Mouse (Mus musculus) thymus, postnatal 14 days (tissue): ENCODE results near the gene Mfn2.
"Not testable (repeated sequence)": the region's sequence is repeated elsewhere in the genome, so short reads cannot be mapped to it uniquely, and the experiment has no call there.

Experiments used
- DNase-seq: peaks from one replicate; pipeline ENCODE4 v3.0.0; 2021

Gene Mfn2

GRCm38 (mm10) chr4:147866793-147867192 lies 37.7 kb downstream of the Mfn2 start:
- not testable (repeated sequence) for DNase-seq

- DNase-seq: no peak
Measured at GRCm38 (mm10) chr4:147866056-147866455, 38.4 kb downstream of the Mfn2 start.

- DNase-seq: no peak
Measured at GRCm38 (mm10) chr4:147865651-147866050, 38.9 kb downstream of the Mfn2 start.

DNA sequence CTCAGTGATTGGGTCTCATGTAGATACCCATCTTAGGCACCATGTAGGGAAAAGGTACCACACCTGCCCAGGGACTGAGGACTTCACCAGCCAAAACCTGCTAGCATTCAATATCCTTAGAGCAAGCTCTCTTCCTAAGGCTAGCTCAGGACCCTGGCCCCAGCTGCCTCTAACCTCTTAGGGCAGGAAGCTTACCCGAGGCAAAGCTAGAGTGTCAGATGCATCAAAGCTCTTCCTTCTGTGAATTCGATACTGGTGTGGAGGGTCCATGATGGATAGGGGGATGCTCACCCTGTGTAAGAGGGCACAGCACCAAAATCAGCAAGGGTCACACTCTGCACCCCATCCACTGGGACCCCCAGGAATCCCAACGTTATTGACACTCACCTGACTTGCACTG lies 42.5 kb downstream of the Mfn2 start:
- DNase-seq: no peak

GRCm38 (mm10) chr4:147850776-147851175 lies 53.7 kb downstream of the Mfn2 start:
- no peak for DNase-seq

GRCm38 (mm10) chr4:147848584-147848991 lies 55.9 kb downstream of the Mfn2 start:
- no peak for DNase-seq

DNA sequence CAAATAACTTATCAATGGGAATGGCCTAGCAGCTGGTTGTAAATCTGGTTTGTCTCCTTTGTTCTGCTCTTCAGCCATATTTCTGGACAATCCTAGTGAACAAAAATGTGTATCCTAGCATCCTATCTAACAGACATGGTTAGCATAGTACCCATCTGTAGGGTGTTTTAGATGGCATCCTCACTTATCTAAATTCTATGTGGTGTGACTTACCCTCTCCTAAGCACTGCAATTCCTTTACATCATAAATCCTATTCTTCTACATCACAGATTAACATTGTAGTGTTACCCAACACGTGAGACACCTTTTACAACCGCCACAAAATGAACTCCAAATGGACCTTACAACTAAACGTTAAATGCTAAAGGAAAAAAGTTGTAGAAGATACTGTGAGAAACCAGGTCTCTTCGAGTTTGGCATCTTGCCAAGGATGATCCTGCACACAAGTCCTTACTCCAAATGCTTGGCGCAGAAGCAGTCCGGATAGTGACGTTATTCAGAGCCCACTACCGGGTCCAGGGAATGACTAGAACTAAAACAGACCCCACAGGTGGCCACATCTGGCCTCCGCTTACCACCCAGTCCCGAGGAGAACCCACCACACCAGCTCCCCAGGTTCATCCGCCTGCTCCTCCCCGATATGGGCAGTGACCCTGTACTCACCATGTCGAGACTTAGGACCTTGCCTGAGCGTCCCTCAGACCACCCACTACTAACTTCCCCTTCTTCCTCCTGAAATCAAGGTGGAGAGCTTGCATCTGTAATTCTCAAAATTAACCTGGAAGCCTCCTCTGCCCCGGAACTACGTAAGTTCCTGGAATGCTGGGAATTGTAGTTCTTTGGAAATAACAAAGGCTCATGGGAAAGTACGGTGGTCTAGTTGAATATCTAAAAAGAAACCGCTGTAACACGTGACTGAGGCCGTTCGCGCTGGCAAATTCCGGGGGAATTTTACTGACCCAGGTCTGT lies 56.6 kb downstream of the Mfn2 start, which contains the start of gene Zfp933:
Gene Zfp933, minus strand, starts transcription at position 753 of the 970 bp plus-strand sequence.
- DNase-seq: peak; percentile 61

DNA sequence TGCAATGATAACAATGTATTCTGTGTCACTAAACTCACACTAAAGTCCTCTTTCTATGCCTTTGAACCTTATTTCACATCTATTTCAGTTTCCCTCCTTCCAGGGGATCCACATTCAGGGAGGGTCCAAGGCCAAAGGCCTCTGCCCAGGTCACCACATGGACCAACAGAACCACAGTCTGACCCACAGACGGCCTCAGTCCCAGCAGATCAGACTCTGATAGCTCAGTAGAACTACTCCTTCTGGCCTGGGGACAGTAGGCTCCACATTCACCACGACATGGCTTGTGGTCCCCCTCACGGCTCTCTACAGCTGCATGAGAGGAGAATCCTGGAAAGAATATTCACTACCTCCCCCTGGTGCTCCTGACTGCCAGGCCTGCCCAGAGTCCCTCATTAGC lies 61.6 kb downstream of the Mfn2 start:
- DNase-seq: no peak

GRCm38 (mm10) chr4:147839282-147839681 lies 65.2 kb downstream of the Mfn2 start:
- peak; percentile 30 for DNase-seq

- DNase-seq: no peak
Measured at GRCm38 (mm10) chr4:147824389-147824788, 80.1 kb downstream of the Mfn2 start.
